Comparison of ENCODE assay signal across 8 mouse cellular contexts in the genomic region with DNA sequence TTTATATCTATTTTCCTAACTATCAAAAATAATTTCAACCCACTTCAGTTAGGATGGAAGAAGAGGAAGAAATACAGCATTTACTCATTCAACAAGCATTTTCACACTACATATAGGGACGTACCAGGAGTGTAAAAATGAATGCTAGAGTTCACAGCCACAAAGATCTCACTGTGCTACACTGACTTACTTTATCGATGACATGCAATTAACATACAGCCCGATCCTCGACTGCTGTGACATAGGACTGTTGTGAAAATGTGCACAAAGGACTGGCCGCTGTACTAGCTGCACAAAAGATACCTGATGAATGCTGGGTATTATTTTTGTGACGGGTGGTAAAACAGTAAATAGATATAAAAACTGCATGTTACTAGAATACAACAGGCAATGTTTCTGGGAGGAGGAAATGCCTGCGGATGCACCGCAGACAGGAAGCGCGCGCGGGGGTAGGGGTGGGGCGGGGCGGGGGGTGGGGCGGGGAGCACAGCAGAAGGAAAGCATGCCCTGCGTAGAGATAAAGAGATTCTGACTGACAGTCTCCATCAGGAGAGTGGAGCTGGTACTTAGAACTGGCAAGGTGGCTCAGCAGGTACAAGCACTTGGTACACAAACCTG. TPM values are rescaled to one million over a fixed set of nuclear protein-coding genes. Genes with fewer than 3 reads are reported as not detected.
DNase-seq lines count a peak whose midpoint lies in the region; ATAC-seq lines count a peak whose summit lies in the region.

No protein-coding gene starts in this region.

- intact Hi-C loops in left cerebral cortex, postnatal 10 days (cut with DNase I): no loop called here

- no peaks in the 10 kb centered on the region for H3K9me3 ChIP-seq in heart, embryonic 15.5 days (replicated peaks)
- no peaks in the 10 kb centered on the region for H3K9me3 ChIP-seq in embryonic facial prominence, embryonic 13.5 days
- no peaks in the 10 kb centered on the region for H3K9me3 ChIP-seq in intestine, embryonic 15.5 days
- H3K9me3 ChIP-seq in neural tube, embryonic 14.5 days (ENCODE audit: control insufficient read depth, low read length): no peaks in the 10 kb centered on the region

- peaks cover 14% of the 10 kb centered on the region; the same call in 1 of the 2 replicates for H3K36me3 ChIP-seq in heart, embryonic 15.5 days
- peaks cover 17% of the 10 kb centered on the region for H3K36me3 ChIP-seq in embryonic facial prominence, embryonic 13.5 days
- peaks cover 5% of the 10 kb centered on the region for H3K36me3 ChIP-seq in intestine, embryonic 15.5 days
- no peaks in the 10 kb centered on the region; the same call in 1 of the 2 replicates for H3K36me3 ChIP-seq in neural tube, embryonic 14.5 days (ENCODE audit: control insufficient read depth, insufficient read depth, low read length)

- no peak overlapping the region for H3K9ac ChIP-seq in heart, embryonic 15.5 days
- 0 out of 2 replicates have a peak overlapping the region, but pooled peaks have one; percentile 27 for H3K9ac ChIP-seq in embryonic facial prominence, embryonic 13.5 days
- no peak overlapping the region for H3K9ac ChIP-seq in intestine, embryonic 15.5 days
- no peak overlapping the region for H3K9ac ChIP-seq in neural tube, embryonic 14.5 days (replicated peaks; ENCODE audit: low read depth, low read length)

- peak overlapping the region; percentile 51 for H3K4me2 ChIP-seq in heart, embryonic 15.5 days
- peak overlapping the region; percentile 52 for H3K4me2 ChIP-seq in embryonic facial prominence, embryonic 13.5 days
- peak overlapping the region; percentile 33; the same call in 1 of the 2 replicates for H3K4me2 ChIP-seq in intestine, embryonic 15.5 days (replicated peaks)
- H3K4me2 ChIP-seq in neural tube, embryonic 14.5 days (ENCODE audit: low read depth, low read length): peak overlapping the region; percentile 12

- H3K4me1 ChIP-seq in heart, embryonic 15.5 days (replicated peaks): peaks cover 17% of the 10 kb centered on the region
- peaks cover 17% of the 10 kb centered on the region for H3K4me1 ChIP-seq in embryonic facial prominence, embryonic 13.5 days
- H3K4me1 ChIP-seq in intestine, embryonic 15.5 days (replicated peaks): peaks cover 4% of the 10 kb centered on the region; the same call in 1 of the 2 replicates
- H3K4me1 ChIP-seq in neural tube, embryonic 14.5 days (ENCODE audit: control insufficient read depth, insufficient read depth, low read length): no peaks in the 10 kb centered on the region

- 36% methylated on average over 16 of the region's 16 CpGs for WGBS in heart, embryonic 15.5 days
- WGBS in embryonic facial prominence, embryonic 13.5 days: 41% methylated on average over 16 of the region's 16 CpGs
- 40% methylated on average over 16 of the region's 16 CpGs for WGBS in intestine, embryonic 15.5 days
- WGBS in neural tube, embryonic 14.5 days: 50% methylated on average over 16 of the region's 16 CpGs

- no peak for DNase-seq in heart, adult 18-20 months
- DNase-seq in ovary, postnatal 10 days (ENCODE audit: low spot score): no peak
- DNase-seq in left cerebral cortex, postnatal 10 days (ENCODE audit: extremely low spot score in 1 of 2, low spot score in 2 of 2): no peak
- DNase-seq in lung, postnatal 36 days: no peak

- peak overlapping the region; percentile 33 for H3K27ac ChIP-seq in heart, embryonic 15.5 days
- peak overlapping the region; percentile 28; the same call in 1 of the 2 replicates for H3K27ac ChIP-seq in embryonic facial prominence, embryonic 13.5 days
- H3K27ac ChIP-seq in intestine, embryonic 15.5 days: no peak overlapping the region
- no peak overlapping the region for H3K27ac ChIP-seq in neural tube, embryonic 14.5 days (ENCODE audit: low read depth, low read length)

- ATAC-seq in heart, embryonic 15.5 days (replicated peaks; ENCODE audit: insufficient number of reproducible peaks, insufficient read depth, low FRiP score, low read depth): 0 out of 2 replicates have a peak, but pooled peaks have one; percentile 24
- no peak for ATAC-seq in embryonic facial prominence, embryonic 13.5 days (ENCODE audit: insufficient number of reproducible peaks, insufficient read depth, low FRiP score, low TSS enrichment, low read depth)
- ATAC-seq in intestine, embryonic 15.5 days: peak; percentile 66
- peak; percentile 65 for ATAC-seq in neural tube, embryonic 14.5 days (ENCODE audit: low read depth)

- H3K27me3 ChIP-seq in heart, embryonic 15.5 days: no peaks in the 10 kb centered on the region
- H3K27me3 ChIP-seq in embryonic facial prominence, embryonic 13.5 days: no peaks in the 10 kb centered on the region
- no peaks in the 10 kb centered on the region for H3K27me3 ChIP-seq in intestine, embryonic 15.5 days (replicated peaks)
- H3K27me3 ChIP-seq in neural tube, embryonic 14.5 days (ENCODE audit: control insufficient read depth, insufficient read depth, low read length): no peaks in the 10 kb centered on the region

- 0 out of 2 replicates have a peak overlapping the region, but pooled peaks have one; percentile 5 for H3K4me3 ChIP-seq in heart, embryonic 15.5 days
- peak overlapping the region; percentile 22 for H3K4me3 ChIP-seq in embryonic facial prominence, embryonic 13.5 days
- H3K4me3 ChIP-seq in intestine, embryonic 15.5 days (replicated peaks): no peak overlapping the region
- no peak overlapping the region; the same call in 1 of the 2 replicates for H3K4me3 ChIP-seq in neural tube, embryonic 14.5 days (ENCODE audit: low read depth, low read length)

RNA-seq across cellular contexts. Expression of gene Rgcc, which starts 29.6 kb away (rescaled TPM):
- polyA plus RNA-seq in heart, embryonic 15.5 days (2015; fragmentation: Nextera tagmentation; extraction: Ambion mirVana): 23.8 and 57.0 TPM in 2 replicates
- 100 to 1,000 TPM; 112 to 122 TPM for total RNA-seq in heart, adult 18-20 months (2021)
- polyA plus RNA-seq in embryonic facial prominence, embryonic 13.5 days (2015; fragmentation: Nextera tagmentation; extraction: Ambion mirVana): 46.1 and 52.6 TPM in 2 replicates
- 44.4 and 45.9 TPM in 2 replicates for polyA plus RNA-seq in intestine, embryonic 15.5 days (2015; fragmentation: Nextera tagmentation; extraction: Ambion mirVana)
- polyA plus RNA-seq in neural tube, embryonic 14.5 days (2014; fragmentation: Nextera tagmentation; extraction: Ambion mirVana): 23.0 and 39.9 TPM in 2 replicates
- 10 to 100 TPM; 36.9 to 37.9 TPM for total RNA-seq in left cerebral cortex, postnatal 10 days (2021)

RNA-seq across cellular contexts. Expression of gene Naa16, which starts 59.5 kb away (rescaled TPM):
- polyA plus RNA-seq in heart, embryonic 15.5 days (2015; fragmentation: Nextera tagmentation; extraction: Ambion mirVana): 19.1 and 19.3 TPM in 2 replicates
- 10 to 100 TPM; 10.7 to 11.4 TPM for total RNA-seq in heart, adult 18-20 months (2021)
- polyA plus RNA-seq in embryonic facial prominence, embryonic 13.5 days (2015; fragmentation: Nextera tagmentation; extraction: Ambion mirVana): 51.0 and 51.6 TPM in 2 replicates
- 38.7 and 38.9 TPM in 2 replicates for polyA plus RNA-seq in intestine, embryonic 15.5 days (2015; fragmentation: Nextera tagmentation; extraction: Ambion mirVana)
- polyA plus RNA-seq in neural tube, embryonic 14.5 days (2014; fragmentation: Nextera tagmentation; extraction: Ambion mirVana): 18.7 and 19.1 TPM in 2 replicates
- 10 to 100 TPM; 10.7 to 11.2 TPM for total RNA-seq in left cerebral cortex, postnatal 10 days (2021)

Comparison
In these comparisons a context has a peak if more than half of its experiments do, and no peak if none do; other contexts are left out.
1. H3K27ac ChIP-seq: peak in heart, embryonic 15.5 days (single experiment) and embryonic facial prominence, embryonic 13.5 days (single experiment); none in intestine, embryonic 15.5 days (single experiment) and neural tube, embryonic 14.5 days (single experiment).
2. H3K4me3 ChIP-seq: peak in heart, embryonic 15.5 days (single experiment) and embryonic facial prominence, embryonic 13.5 days (single experiment); none in intestine, embryonic 15.5 days (single experiment) and neural tube, embryonic 14.5 days (single experiment).
3. Peak in every context shown above with its lines, with median percentiles within 50 percentile points of each other: H3K4me2 ChIP-seq.